Mouse (Mus musculus): ENCODE data around the gene 1110002E22Rik. TPM values are rescaled to one million over a fixed set of nuclear protein-coding genes. Genes with fewer than 3 reads are reported as not detected.

1110002E22Rik gene
- total RNA-seq (2018; cell fraction: chromatin; rRNA removed) = under 1 TPM in 1 of 26 experiments, not detected in 25; 0.05 TPM
- not detected for total RNA-seq (2018; cell fraction: cytosol; rRNA removed)
- total RNA-seq (2018; cell fraction: nucleus; rRNA removed) = not detected
- polyA plus RNA-seq (2018) = not detected in 3 replicates

GRCm38 (mm10) chr3:138064732-138065645 is at the start of gene 1110002E22Rik:
Gene 1110002E22Rik, plus strand, starts transcription at chr3:138065052.
- WGBS (ENCODE audit: missing documents) = 93% methylated on average over 33 of the region's 33 CpGs
- Histone ChIP-seq H3K27ac (no peak within 1 kb of the TSS), H3K36me3 (ENCODE audit: inconsistent target) (no peaks in the 10 kb centered on the region), H3K79me2 (ENCODE audit: inconsistent target) (no peaks in the 10 kb centered on the region), H3K4me3 (ENCODE audit: inconsistent target) (no peak within 1 kb of the TSS)

- over 99% methylated on average over 12 of the region's 12 CpGs for WGBS (ENCODE audit: missing documents)
Observed at GRCm38 (mm10) chr3:138016810-138017209, 48.0 kb upstream of the 1110002E22Rik start.

GRCm38 (mm10) chr3:138022003-138022402 is 42.8 kb upstream of the 1110002E22Rik start:
- Histone ChIP-seq H3K27ac (no peak overlapping the region), H3K4me3 (ENCODE audit: inconsistent target) (no peak overlapping the region), H3K36me3 (ENCODE audit: inconsistent target) (no peaks in the 10 kb centered on the region), H3K79me2 (ENCODE audit: inconsistent target) (no peaks in the 10 kb centered on the region)
- 95% methylated on average over 4 of the region's 4 CpGs for WGBS (ENCODE audit: missing documents)

More at GRCm38 (mm10) chr3:138016810-138017209, 48.0 kb upstream of the 1110002E22Rik start:
- no peaks in the 10 kb centered on the region for H3K36me3 ChIP-seq (ENCODE audit: inconsistent target)
- H3K79me2 ChIP-seq (ENCODE audit: inconsistent target) = no peaks in the 10 kb centered on the region
- H3K4me3 ChIP-seq (ENCODE audit: inconsistent target) = no peak overlapping the region
- no peak overlapping the region for H3K27ac ChIP-seq

- 98% methylated on average over 4 of the region's 4 CpGs for WGBS (ENCODE audit: missing documents)
- Histone ChIP-seq H3K79me2 (ENCODE audit: inconsistent target) (no peaks in the 10 kb centered on the region), H3K36me3 (ENCODE audit: inconsistent target) (no peaks in the 10 kb centered on the region), H3K27ac (no peak overlapping the region), H3K4me3 (ENCODE audit: inconsistent target) (no peak overlapping the region)
Observed at GRCm38 (mm10) chr3:138022651-138023050, 42.2 kb upstream of the 1110002E22Rik start.

GRCm38 (mm10) chr3:138026286-138026685 is 38.6 kb upstream of the 1110002E22Rik start:
- H3K27ac ChIP-seq = peak overlapping the region; percentile 29
- H3K4me3 ChIP-seq (ENCODE audit: inconsistent target) = no peak overlapping the region
- 40% methylated on average over 10 of the region's 10 CpGs for WGBS (ENCODE audit: missing documents)
- no peaks in the 10 kb centered on the region for H3K79me2 ChIP-seq (ENCODE audit: inconsistent target)
- no peaks in the 10 kb centered on the region for H3K36me3 ChIP-seq (ENCODE audit: inconsistent target)

DNA sequence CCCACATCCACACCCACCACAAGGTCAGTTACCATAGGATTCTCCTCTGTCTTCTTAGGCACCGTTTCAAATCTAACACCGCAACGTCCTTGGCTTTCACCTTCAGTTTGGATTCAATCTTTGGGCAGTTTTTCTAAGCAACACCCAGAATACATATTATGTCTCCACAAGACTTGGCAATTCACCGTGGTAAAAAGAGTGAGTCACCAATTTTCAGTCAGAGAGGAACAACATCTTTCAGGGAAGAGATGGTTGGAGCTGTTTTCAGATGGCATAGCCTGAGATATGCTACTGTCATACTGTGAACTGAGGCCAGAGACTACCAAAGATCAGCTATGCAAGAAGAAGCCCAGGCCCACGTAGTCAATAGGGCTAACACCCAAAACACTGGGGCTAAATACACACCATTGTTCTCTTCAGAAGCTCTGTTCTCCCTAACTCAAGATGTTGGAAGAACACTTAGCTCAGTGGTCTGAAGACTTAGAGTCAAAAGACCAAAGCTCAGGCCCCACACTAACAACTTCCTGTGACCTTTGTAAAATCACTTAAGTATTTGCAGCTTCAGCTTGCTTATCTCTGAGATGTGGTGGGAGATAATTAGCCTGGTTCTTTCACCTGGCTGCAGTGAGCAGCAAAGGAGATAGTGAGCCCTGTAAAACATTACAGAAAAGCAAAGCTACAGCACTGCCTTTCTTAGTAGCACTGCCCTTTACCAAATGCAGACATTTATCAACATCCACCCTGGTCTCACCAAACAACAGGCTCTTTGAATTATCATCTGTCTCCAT is 37.1 kb upstream of the 1110002E22Rik start:
- H3K36me3 ChIP-seq (ENCODE audit: inconsistent target) = no peaks in the 10 kb centered on the region
- WGBS (ENCODE audit: missing documents) = 71% methylated on average over 5 of the region's 5 CpGs
- no peak overlapping the region for H3K27ac ChIP-seq
- H3K79me2 ChIP-seq (ENCODE audit: inconsistent target) = no peaks in the 10 kb centered on the region
- H3K4me3 ChIP-seq (ENCODE audit: inconsistent target) = no peak overlapping the region

DNA sequence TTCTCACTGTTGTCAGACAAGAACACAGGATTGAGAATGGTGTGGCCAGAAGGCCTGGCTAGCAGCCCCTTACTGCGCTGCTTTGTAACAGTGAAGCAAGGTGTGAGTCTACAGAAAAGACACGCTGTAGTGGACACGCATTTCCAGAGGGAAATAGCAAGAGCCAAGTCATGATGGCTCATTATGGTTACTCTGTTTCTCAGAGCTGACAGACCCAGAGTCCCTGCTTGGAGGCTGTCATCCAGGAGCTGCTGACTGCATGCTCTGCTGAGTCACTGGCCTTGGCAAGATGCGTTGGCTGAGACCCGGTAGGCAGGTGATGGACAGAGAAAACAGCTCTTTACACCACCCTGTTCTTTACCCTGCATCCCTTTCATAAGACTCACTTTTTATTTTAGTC is 35.5 kb upstream of the 1110002E22Rik start:
- Histone ChIP-seq H3K36me3 (ENCODE audit: inconsistent target) (no peaks in the 10 kb centered on the region), H3K27ac (no peak overlapping the region), H3K4me3 (ENCODE audit: inconsistent target) (no peak overlapping the region), H3K79me2 (ENCODE audit: inconsistent target) (no peaks in the 10 kb centered on the region)
- 47% methylated on average over 5 of the region's 5 CpGs for WGBS (ENCODE audit: missing documents)

DNA sequence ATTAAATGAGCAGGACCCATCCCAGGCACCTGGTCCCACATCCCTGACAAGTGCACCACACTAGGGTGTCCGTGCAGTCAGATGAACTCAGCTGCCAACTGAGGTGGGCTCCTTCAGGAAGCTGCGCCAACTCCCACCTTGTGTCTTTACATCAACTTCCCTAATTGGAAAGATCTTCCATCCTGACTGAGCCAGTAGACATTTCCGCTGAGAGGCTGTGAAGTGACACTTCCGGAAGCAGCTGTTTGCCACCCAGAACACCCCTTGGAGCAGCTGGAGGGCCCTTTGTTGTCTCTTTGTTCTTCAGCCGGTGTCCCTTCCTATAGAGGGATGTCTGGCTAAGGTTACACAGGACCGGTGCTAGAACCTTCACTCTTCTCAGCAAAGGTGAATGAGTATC is 34.3 kb upstream of the 1110002E22Rik start:
- WGBS (ENCODE audit: missing documents) = 81% methylated on average over 6 of the region's 6 CpGs
- no peaks in the 10 kb centered on the region for H3K36me3 ChIP-seq (ENCODE audit: inconsistent target)
- no peaks in the 10 kb centered on the region for H3K79me2 ChIP-seq (ENCODE audit: inconsistent target)
- H3K27ac ChIP-seq = no peak overlapping the region
- H3K4me3 ChIP-seq (ENCODE audit: inconsistent target) = no peak overlapping the region

DNA sequence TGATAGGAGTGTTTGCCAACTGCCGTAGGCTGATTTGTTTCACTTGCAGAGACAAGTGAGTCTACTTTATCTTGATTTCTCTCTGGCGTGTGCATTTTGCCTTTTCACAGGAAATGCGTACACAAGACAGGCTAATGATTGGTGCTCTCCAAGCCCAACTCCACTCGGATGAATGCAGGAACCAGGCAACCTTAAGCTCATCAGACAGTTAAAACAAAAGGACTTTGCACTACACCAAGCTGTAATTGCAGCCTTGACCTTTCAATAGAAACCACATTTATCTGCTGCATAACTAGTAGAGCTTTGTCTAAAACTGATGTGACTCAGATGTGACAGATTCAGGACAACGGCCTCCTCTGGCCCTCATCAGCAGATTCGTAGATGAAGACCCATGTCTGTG is 30.9 kb upstream of the 1110002E22Rik start:
- no peaks in the 10 kb centered on the region for H3K36me3 ChIP-seq (ENCODE audit: inconsistent target)
- H3K79me2 ChIP-seq (ENCODE audit: inconsistent target) = no peaks in the 10 kb centered on the region
- no peak overlapping the region for H3K4me3 ChIP-seq (ENCODE audit: inconsistent target)
- H3K27ac ChIP-seq = no peak overlapping the region
- 94% methylated on average over 6 of the region's 6 CpGs for WGBS (ENCODE audit: missing documents)

DNA sequence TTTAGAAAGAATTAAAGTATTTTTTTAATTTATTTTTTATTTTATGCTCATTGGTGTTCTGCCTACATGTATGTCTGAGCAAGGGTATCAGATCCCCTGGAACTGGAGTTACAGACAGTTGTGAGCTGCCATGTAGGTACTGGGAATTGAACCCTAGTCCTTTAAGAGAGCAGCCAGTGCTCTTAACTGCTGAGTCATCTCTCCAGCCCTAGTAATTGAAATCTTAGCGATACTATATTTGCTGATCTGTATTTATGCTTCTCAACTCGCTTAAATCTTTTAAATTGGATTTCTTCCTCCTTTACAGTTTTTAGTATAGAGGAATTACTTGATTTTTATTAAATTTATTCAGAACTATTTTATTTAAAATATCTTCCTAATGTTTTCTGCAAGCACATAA is 23.9 kb upstream of the 1110002E22Rik start:
- Histone ChIP-seq H3K36me3 (ENCODE audit: inconsistent target) (no peaks in the 10 kb centered on the region), H3K27ac (no peak overlapping the region), H3K79me2 (ENCODE audit: inconsistent target) (no peaks in the 10 kb centered on the region), H3K4me3 (ENCODE audit: inconsistent target) (no peak overlapping the region)
- WGBS (ENCODE audit: missing documents) = 81% methylated on average over 2 of the region's 2 CpGs

- Histone ChIP-seq H3K79me2 (ENCODE audit: inconsistent target) (no peaks in the 10 kb centered on the region), H3K27ac (no peak overlapping the region), H3K4me3 (ENCODE audit: inconsistent target) (no peak overlapping the region), H3K36me3 (ENCODE audit: inconsistent target) (no peaks in the 10 kb centered on the region)
- 95% methylated on average over 3 of the region's 3 CpGs for WGBS (ENCODE audit: missing documents)
Observed at GRCm38 (mm10) chr3:138041591-138042301, 23.1 kb upstream of the 1110002E22Rik start.

- Histone ChIP-seq H3K79me2 (ENCODE audit: inconsistent target) (no peaks in the 10 kb centered on the region), H3K4me3 (ENCODE audit: inconsistent target) (no peak overlapping the region), H3K36me3 (ENCODE audit: inconsistent target) (no peaks in the 10 kb centered on the region), H3K27ac (no peak overlapping the region)
- WGBS (ENCODE audit: missing documents) = 78% methylated on average over 7 of the region's 7 CpGs
Observed at GRCm38 (mm10) chr3:138043316-138043715, 21.5 kb upstream of the 1110002E22Rik start.

DNA sequence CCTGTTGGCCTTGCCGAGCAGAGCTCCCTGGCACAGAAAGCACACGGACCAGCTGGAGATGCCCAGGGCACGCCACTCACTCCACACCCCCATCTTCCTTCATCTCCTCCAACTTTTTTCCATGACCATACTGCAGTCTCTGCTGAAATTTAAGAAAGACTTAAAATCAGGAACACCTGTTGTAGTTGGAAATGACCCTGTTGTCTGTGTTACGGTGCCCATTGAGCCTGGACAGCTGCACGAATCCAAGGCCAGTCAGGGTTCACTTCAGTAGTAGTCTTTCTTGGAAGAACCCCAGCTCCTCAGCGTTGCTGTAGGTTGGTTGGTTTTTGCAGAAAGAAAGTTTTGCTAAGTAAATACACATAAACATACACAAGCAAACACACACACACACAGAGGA is 15.3 kb upstream of the 1110002E22Rik start:
- H3K4me3 ChIP-seq (ENCODE audit: inconsistent target) = no peak overlapping the region
- H3K79me2 ChIP-seq (ENCODE audit: inconsistent target) = no peaks in the 10 kb centered on the region
- H3K27ac ChIP-seq = no peak overlapping the region
- over 99% methylated on average over 6 of the region's 6 CpGs for WGBS (ENCODE audit: missing documents)
- H3K36me3 ChIP-seq (ENCODE audit: inconsistent target) = no peaks in the 10 kb centered on the region

DNA sequence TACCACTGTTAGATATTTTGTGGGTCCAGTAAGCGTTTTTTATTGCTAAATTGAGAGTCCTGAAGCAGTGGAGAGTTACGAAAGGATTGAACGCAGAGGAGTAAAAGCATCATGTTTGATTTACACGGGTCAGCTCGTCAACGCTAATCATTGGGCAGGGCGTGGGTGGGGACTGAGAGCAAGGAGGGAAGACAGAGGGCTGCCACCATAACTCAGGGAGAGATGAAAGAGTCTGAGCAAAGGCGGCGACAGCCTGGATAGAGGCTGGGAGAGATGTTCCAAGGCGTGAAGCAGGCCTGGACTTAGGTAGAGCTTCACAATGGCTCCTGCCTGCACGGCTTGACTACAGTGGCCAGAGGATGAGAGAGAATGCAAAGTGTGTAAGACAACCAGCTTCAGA is 14.1 kb upstream of the 1110002E22Rik start:
- 90% methylated on average over 11 of the region's 11 CpGs for WGBS (ENCODE audit: missing documents)
- no peak overlapping the region for H3K4me3 ChIP-seq (ENCODE audit: inconsistent target)
- no peaks in the 10 kb centered on the region for H3K36me3 ChIP-seq (ENCODE audit: inconsistent target)
- H3K27ac ChIP-seq = no peak overlapping the region
- no peaks in the 10 kb centered on the region for H3K79me2 ChIP-seq (ENCODE audit: inconsistent target)
